Mouse (Mus musculus) splenic B cell, adult 2 months (primary cell): Measurements from ENCODE around the gene Upb1.
"Not testable (repeated sequence)": the region's sequence is repeated elsewhere in the genome, so short reads cannot be mapped to it uniquely, and the experiment has no call there.

Experiments used
- DNase-seq: peaks from one replicate; pipeline ENCODE4 v3.0.0-alpha.2; 2011; ENCODE audit warnings: low read depth, low spot score
- H3K27me3 ChIP-seq: 2 replicates; pipeline ENCODE4 v1.6.1; 2012; ENCODE audit warnings: mild to moderate bottlenecking, low read length, moderate library complexity, mixed read lengths; ENCODE audit not compliant: control insufficient read depth, poor library complexity, insufficient read depth, severe bottlenecking
- H3K36me3 ChIP-seq: 2 replicates; pipeline ENCODE4 v1.6.1; 2012; ENCODE audit warnings: mild to moderate bottlenecking, low read length, moderate library complexity, mixed read lengths; ENCODE audit not compliant: control insufficient read depth, poor library complexity, insufficient read depth, severe bottlenecking

The Upb1 gene

DNA sequence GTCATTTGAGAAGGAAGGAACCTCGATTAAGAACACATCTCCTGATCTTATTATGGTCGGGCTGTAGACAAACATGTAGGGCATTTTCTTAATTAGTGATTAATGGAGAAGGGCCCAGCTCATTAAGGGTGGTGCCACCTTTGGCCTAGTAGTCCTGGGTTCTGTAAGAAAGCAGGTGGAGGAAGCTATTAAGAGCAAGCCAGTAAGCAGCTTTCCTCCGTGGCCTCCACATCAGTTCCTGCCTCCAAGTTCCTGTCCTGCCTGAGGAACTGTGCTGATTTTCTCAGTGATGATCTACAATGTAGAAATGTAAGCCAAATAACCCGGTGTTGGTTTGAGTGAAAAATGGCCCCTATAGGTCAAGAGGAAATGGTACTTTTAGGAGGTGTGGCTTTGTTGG is 57.4 kb downstream of the Upb1 start:
- Histone ChIP-seq H3K36me3 (no peaks in the 10 kb centered on the region), H3K27me3 (no peaks in the 10 kb centered on the region)
- DNase-seq, result no peak

DNA sequence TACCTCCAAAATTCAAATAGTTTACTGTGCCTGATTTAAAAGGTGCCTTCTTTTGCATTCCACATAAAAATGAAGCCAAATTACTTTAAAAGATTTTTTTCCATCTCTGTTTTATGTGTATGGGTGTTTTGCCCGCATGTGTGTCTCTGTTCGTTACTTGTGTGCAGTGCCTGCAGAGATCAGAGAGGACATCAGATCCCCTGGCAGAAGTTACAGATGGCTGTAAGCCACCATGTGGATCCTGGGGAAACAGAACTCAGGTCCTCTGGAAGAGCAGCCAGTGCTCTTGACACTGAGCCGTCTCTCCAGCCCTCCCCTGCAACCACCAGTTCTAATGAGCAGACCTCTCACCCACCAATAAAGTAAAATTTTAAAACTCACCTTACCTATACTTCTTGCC is 61.8 kb downstream of the Upb1 start:
- DNase-seq, result no peak
- H3K36me3 ChIP-seq, result no peaks in the 10 kb centered on the region

DNA sequence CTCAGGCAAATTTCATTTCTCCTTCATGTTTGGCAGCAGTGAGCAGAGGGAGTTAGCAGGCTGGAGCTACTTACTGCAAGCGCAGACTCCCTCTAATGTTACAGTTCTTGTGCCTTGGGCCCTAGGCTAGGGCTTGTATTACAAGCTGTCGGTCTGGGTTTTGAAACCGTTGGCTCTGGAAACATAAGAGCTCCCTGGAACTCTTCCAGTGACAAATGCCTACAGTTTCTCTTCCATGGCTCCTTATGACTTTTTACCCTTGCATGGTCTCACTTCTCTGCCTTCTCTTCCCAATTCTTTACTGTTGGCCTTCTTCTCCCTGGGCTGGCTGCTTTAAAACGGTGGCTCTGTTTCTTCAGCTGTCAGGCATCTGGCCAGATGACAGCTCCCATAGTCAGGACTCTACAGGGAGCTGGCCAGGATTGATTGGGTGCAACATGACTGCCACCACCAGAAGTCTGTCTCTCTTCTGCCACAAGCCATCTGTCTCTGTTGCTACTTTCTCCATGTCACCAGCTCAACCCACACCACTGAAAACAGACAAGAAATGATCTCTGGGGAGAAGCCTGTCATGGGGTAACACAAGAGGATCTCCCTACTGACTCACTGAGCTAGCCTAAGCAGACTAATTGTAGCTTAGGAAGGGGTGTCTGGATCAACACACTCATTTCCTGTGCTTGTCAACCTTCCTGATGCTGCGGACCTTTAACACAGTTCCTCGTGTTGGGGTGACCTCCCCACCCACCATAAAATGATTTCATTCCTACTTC is 65.1 kb downstream of the Upb1 start:
- Histone ChIP-seq H3K36me3 (no peaks in the 10 kb centered on the region), H3K27me3 (no peaks in the 10 kb centered on the region)
- DNase-seq, result no peak

More for the DNA sequence above, 61.8 kb downstream of the Upb1 start:
- H3K27me3 ChIP-seq, result no peaks in the 10 kb centered on the region

DNA sequence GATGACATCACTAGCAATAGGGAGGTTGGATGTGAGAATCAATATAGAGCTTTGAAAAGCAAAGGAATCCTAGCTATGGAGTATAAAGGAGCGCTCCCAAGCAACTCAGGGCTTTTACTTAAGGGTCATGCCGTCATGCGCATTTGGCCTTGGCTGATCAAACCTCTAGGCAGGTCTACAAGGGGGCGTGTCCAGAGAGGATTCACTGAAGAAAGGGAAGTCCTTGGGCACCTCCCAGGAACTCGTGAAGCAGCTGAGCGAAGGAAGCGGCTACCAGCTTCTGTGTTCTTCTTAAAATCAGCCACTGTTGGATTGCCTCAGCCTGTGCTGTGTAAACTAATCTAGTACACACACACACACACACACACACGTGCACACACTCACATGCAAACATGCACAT is 72.5 kb downstream of the Upb1 start:
- no peaks in the 10 kb centered on the region for H3K36me3 ChIP-seq
- DNase-seq, result peak; percentile 80
- no peaks in the 10 kb centered on the region for H3K27me3 ChIP-seq

DNA sequence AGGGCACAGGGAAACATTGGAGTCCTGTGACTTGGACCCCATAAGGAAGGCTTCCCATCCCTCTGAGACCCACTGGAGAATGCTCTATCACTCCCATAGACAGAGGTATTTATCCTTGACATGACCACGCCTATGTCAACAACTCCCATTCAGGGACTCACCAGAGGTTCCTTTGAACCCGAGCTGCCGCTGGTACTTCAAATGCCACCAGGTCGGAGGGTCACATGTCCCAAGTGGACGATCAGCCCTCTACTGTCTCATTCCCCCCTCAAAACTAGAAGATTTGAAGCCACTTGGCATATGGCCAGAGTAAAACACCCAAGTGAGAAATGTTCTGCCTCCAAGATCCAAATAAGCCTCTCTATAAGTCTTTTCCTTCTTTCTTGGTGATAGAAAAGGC is 73.7 kb downstream of the Upb1 start:
- no peaks in the 10 kb centered on the region for H3K36me3 ChIP-seq
- DNase-seq, result no peak
- H3K27me3 ChIP-seq, result no peaks in the 10 kb centered on the region

DNA sequence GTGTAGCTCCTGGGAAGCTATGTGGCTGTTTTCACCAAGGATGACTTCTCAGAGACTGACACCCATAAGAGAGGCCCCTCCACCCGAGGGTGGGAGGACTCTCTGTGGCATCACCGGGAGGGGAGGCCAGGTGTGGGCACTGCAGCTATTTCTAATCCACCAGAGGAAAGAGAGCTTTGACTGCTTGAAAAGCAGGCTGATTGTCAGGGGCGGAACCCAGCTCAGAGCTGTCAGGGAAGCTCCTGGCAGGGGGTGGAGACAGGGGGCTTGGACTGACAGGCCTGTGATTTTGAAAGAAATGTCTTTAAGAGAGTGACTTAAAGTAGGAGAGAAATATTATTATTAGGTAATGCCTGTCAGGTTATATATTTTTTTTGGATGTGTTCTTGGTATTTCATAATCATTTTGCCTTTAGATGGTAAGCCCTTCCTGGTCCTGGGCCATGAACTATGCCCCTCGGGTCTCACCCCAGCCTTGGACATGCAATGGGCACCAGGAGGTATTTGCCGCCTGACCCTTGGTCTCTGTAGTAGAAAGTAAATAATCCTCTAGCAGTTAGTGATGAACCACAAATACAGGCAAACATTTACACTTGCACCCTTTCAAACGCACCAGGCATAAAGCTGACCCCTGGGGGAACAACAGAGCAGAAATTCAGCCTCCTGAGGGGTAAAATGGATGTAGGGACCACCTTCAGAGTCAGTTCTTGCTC is 74.4 kb downstream of the Upb1 start:
- not testable (repeated sequence) for H3K36me3 ChIP-seq, H3K27me3 ChIP-seq, DNase-seq

DNA sequence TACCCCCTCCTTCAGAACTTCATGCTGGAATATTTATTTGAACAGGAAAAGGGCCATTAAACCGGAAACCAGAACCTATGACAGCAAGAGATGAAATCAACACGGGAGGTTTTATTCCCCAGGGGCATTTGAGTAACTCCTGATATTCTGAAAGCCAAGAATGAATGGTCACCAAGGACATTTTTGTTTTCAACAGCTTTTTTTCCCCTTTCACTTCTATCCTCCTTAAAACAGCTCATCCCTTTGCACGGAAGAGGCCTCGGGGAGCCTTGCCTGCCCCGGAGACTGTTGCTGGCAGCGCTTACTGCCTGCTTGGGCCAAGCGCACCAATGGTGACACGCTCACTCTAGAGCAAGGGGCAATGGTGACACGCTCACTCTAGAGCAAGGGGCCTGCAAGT is 76.1 kb downstream of the Upb1 start:
- no peaks in the 10 kb centered on the region for H3K36me3 ChIP-seq
- no peak for DNase-seq
- no peaks in the 10 kb centered on the region for H3K27me3 ChIP-seq

DNA sequence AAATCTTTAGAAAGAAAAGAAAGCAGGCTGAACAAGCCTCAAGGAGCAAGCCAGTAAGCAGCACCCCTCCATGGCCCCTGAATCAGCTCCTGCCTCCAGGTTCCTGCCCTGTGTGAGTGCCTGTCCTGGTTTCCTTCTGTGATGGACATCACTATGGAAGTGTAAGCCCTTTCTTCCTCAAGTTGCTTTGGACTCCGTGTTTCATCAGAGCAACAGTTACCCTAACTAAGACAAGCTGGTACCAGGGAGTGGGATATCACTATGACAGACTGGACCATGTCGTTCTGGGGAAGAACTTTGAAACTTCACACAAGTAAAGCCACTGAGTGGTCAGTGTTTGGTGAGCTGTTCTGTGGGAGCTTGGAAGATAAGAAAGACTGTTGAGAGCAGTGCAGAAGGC is 79.0 kb downstream of the Upb1 start:
- no peaks in the 10 kb centered on the region for H3K27me3 ChIP-seq
- no peak for DNase-seq

DNA sequence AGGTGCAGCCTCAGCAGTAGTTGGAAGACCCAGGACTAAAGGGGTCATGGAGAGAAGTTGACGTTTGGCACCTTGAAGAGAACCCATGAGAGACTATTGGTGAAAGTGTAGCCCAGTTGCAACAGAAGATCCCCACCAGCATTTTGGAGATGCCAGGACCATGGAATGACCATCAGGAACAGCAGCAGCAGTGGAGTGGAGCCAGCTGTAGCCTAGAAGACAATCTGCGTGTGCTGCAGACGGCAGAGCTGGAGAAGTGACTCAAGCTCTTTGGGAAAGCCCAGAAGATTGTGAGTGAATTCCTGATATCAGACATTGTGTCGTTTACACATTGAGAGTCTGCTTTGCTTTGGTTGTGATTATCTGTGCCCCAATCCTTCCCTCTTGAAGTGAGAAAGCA is 80.8 kb downstream of the Upb1 start:
- no peak for DNase-seq
- no peaks in the 10 kb centered on the region for H3K36me3 ChIP-seq
- H3K27me3 ChIP-seq, result no peaks in the 10 kb centered on the region

More for the DNA sequence above, 79.0 kb downstream of the Upb1 start:
- H3K36me3 ChIP-seq, result no peaks in the 10 kb centered on the region

DNA sequence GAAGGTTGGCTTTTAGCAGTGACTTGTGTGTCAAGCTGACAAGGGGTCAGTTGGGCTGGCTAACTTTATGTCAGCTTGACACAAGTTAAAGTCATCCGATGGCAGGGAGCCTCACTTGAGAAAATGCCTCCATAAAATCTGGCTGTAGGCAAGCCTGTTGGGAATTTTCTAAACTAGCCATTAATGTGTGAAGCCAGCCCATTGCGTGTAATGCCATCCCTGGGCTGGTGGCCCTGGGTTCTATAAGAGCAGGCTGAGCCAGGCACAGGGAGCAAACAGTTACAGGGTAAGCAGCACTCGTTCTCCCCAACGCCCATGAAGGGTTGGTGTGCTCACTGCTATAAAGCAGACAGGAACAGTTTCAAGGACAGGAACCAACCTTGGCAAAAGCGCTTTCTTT is 81.4 kb downstream of the Upb1 start:
- Histone ChIP-seq H3K27me3 (no peaks in the 10 kb centered on the region), H3K36me3 (no peaks in the 10 kb centered on the region)
- no peak for DNase-seq

DNA sequence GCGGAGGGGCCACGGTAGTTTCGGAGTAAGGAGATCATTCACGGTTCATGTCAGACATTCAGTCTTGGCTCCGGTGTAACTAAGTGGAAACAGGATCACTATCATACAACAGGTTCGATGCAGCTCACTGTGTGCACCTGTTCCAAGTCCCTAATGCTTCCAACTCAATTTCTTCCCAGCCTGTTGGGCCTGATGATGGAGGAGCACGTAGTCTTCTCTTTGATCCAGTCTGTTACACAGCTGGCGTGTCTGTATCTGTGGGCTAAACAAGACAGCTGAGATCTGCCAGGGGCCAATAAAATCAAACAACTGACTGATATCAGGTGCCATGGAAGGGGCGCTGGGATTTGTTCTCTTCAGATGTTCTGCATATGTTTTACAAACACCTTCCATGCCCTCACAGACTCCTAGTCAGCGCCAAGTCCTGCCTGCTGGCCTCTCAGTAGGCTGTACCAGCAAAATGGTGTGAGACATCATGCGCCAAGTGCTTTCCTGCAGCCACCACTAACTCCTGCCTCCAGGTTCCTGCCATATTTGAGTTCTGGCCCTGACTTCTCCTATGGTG is 82.1 kb downstream of the Upb1 start:
- no peaks in the 10 kb centered on the region for H3K27me3 ChIP-seq
- no peak for DNase-seq

DNA sequence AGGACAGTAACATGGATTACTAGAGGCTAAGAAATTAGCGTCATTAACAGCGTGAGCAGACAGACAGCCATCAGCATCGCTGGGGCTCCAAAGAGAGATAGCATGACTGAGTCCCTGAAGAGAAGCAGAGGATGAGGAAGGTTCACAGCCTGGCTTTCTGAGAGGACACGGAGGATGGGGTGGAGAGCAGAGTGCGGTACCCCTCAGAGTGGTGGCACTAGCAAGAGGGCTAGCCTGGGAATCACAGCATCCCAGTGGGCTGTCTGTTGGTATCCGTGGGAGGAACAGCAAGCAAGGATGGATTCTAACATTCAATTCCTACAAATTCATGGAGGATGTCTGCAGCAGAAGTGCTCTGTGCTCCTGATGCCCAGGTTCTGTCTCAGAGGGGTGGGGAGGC is 83.2 kb downstream of the Upb1 start:
- no peak for DNase-seq
- no peaks in the 10 kb centered on the region for H3K36me3 ChIP-seq

More for the DNA sequence above, 82.1 kb downstream of the Upb1 start:
- no peaks in the 10 kb centered on the region for H3K36me3 ChIP-seq

DNA sequence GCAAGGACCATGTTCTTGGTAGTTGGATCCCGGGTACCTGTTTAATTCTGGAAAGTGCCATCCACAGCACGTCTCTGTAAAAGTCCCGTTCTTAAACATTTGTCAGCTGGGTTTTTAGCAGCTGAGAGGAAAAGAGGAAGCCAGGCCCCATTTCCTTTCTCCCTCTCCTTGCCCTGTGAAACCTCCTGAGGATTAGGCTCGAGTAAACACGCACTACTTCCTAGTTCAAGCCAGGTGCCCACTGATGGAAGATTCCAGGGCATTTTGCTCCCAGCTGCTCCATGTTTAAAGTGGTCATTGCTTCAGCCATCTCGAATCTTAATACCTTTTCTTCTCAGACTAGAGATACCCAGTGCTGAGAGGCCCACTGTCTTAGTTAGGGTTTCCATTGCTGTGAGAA is 83.9 kb downstream of the Upb1 start:
- peak; percentile 33 for DNase-seq
- no peaks in the 10 kb centered on the region for H3K27me3 ChIP-seq
- H3K36me3 ChIP-seq, result no peaks in the 10 kb centered on the region

More for the DNA sequence above, 83.2 kb downstream of the Upb1 start:
- H3K27me3 ChIP-seq, result no peaks in the 10 kb centered on the region

DNA sequence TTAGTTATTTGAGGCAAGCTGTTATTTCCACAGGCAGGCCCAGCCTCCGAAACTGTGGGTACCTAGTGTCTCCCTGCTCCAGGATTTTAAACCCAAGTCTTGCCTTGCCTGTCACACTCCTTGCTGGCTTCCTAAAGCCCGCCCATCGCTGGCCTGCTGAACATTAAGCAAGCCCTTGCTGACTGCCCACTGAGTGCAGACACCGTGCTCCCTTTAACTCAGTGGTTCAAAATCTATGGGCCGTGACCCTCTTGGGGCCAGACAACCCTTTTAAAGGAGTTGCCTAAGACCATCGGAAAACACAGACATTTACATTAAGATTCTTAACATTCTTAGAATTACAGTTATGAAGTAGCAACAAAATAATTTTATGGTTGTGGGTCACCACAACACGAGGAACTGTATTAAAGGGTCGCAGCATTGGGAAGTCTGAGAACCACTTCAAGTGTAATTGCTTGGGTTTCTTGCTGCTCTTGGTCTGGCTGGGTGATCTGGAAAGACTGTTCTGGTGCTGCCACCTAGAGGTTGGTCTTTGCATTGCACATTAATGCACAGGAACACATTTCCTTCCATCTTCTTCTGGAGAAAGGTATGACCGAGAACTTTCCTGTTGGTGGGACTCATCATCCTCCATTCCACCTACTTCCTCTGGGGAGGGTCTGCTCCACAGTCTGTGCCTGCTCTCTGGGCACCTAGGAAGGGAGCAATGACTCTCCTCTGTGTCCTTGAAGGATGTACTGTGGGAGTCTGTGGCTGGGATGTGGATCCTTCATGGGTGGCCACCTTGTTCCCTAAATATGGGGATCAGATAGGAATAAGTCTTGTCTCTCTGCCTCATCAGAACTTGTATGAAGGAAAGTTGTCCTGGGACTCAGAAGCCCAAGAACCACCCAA is 85.4 kb downstream of the Upb1 start:
- H3K27me3 ChIP-seq, result no peaks in the 10 kb centered on the region
- no peaks in the 10 kb centered on the region for H3K36me3 ChIP-seq
- DNase-seq, result peak; percentile 88
